Mouse (Mus musculus) embryonic facial prominence, embryonic 10.5 days (tissue): Measurements from ENCODE around the gene Dcaf1. TPM values are rescaled to one million over a fixed set of nuclear protein-coding genes. Genes with fewer than 3 reads are reported as not detected.

Source experiments
- polyA plus RNA-seq: library from polyadenylated mRNA; unstranded; fragments of >200 nt; fragmentation: Nextera tagmentation; extraction: Ambion mirVana; gene quantifications from 2 replicates; pipeline ENCODE4 v1.2.1, GENCODE M21; 2016

The Dcaf1 gene
- polyA plus RNA-seq, 1 experiment from 2014 or later = 30.7 TPM

Other genes with a start within 250 kb of the Dcaf1 start
- not detected in 2 replicates for gene Iqcf6, start 195.3 kb upstream of the Dcaf1 start, polyA plus RNA-seq
- 5.8 and 8.3 TPM in 2 replicates for gene Grm2, start 165.8 kb upstream of the Dcaf1 start, polyA plus RNA-seq
- 27.4 and 28.7 TPM in 2 replicates for gene Tex264, start 135.9 kb upstream of the Dcaf1 start, polyA plus RNA-seq
- 10.2 and 10.8 TPM in 2 replicates for gene Rad54l2, start 32.7 kb upstream of the Dcaf1 start, polyA plus RNA-seq
- 17.2 and 17.6 TPM in 2 replicates for gene Rbm15b, start 65.6 kb downstream of the Dcaf1 start, polyA plus RNA-seq
- gene Manf, start 70.1 kb downstream of the Dcaf1 start, polyA plus RNA-seq = 254 and 277 TPM in 2 replicates